Mouse (Mus musculus): ENCODE data around the gene Pigk. TPM values are rescaled to one million over a fixed set of nuclear protein-coding genes. Genes with fewer than 3 reads are reported as not detected.

Gene Pigk
- polyA plus RNA-seq, 1 experiment from 2014 or later, result 42.9 TPM

GRCm38 (mm10) chr3:152821202-152821601, 107.3 kb downstream of the Pigk start:
- no peaks in the 10 kb centered on the region for H3K9me3 ChIP-seq (ENCODE audit: control insufficient read depth, low read length)
- no peak overlapping the region for H3K4me2 ChIP-seq (ENCODE audit: low read length)
- 49% methylated on average over 14 of the region's 14 CpGs for WGBS
- no peak overlapping the region for H3K4me3 ChIP-seq (ENCODE audit: low read depth, low read length)
- ATAC-seq (replicated peaks; ENCODE audit: low FRiP score, low TSS enrichment, low read depth) (no peak), DNase-seq (ENCODE audit: low spot score) (peak; percentile 91)
- H3K36me3 ChIP-seq (ENCODE audit: control insufficient read depth, insufficient read depth, low read length), result no peaks in the 10 kb centered on the region
- H3K27ac ChIP-seq (ENCODE audit: low read depth), result no peak overlapping the region
- H3K4me1 ChIP-seq (replicated peaks; ENCODE audit: control insufficient read depth, insufficient read depth, low read length), result no peaks in the 10 kb centered on the region
- no peaks in the 10 kb centered on the region for H3K27me3 ChIP-seq (replicated peaks; ENCODE audit: control insufficient read depth, insufficient read depth, low read length)
- H3K9ac ChIP-seq (ENCODE audit: low read length), result no peak overlapping the region

- H3K4me2 ChIP-seq (ENCODE audit: low read length), result no peak overlapping the region
- DNase-seq (ENCODE audit: low spot score), result no peak
- no peak overlapping the region for H3K4me3 ChIP-seq (ENCODE audit: low read depth, low read length)
- no peaks in the 10 kb centered on the region for H3K4me1 ChIP-seq (replicated peaks; ENCODE audit: control insufficient read depth, insufficient read depth, low read length)
- H3K9ac ChIP-seq (ENCODE audit: low read length), result no peak overlapping the region
- no peak for ATAC-seq (replicated peaks; ENCODE audit: low FRiP score, low TSS enrichment, low read depth)
- no peaks in the 10 kb centered on the region for H3K9me3 ChIP-seq (ENCODE audit: control insufficient read depth, low read length)
- WGBS, result 77% methylated on average over 3 of the region's 3 CpGs
- no peak overlapping the region for H3K27ac ChIP-seq (ENCODE audit: low read depth)
- H3K36me3 ChIP-seq (ENCODE audit: control insufficient read depth, insufficient read depth, low read length), result no peaks in the 10 kb centered on the region
- H3K27me3 ChIP-seq (replicated peaks; ENCODE audit: control insufficient read depth, insufficient read depth, low read length), result no peaks in the 10 kb centered on the region
Observed at GRCm38 (mm10) chr3:152831377-152831776, 117.5 kb downstream of the Pigk start.

GRCm38 (mm10) chr3:152831974-152832373, 118.1 kb downstream of the Pigk start:
- H3K9me3 ChIP-seq (ENCODE audit: control insufficient read depth, low read length), result no peaks in the 10 kb centered on the region

GRCm38 (mm10) chr3:152832436-152832835, 118.5 kb downstream of the Pigk start:
- Histone ChIP-seq H3K4me1 (replicated peaks; ENCODE audit: control insufficient read depth, insufficient read depth, low read length) (no peaks in the 10 kb centered on the region), H3K9ac (ENCODE audit: low read length) (no peak overlapping the region), H3K36me3 (ENCODE audit: control insufficient read depth, insufficient read depth, low read length) (no peaks in the 10 kb centered on the region), H3K27me3 (replicated peaks; ENCODE audit: control insufficient read depth, insufficient read depth, low read length) (no peaks in the 10 kb centered on the region), H3K27ac (ENCODE audit: low read depth) (no peak overlapping the region), H3K4me2 (ENCODE audit: low read length) (no peak overlapping the region), H3K9me3 (ENCODE audit: control insufficient read depth, low read length) (no peaks in the 10 kb centered on the region), H3K4me3 (ENCODE audit: low read depth, low read length) (no peak overlapping the region)
- WGBS, result 85% methylated on average over 4 of the region's 4 CpGs
- ATAC-seq (replicated peaks; ENCODE audit: low FRiP score, low TSS enrichment, low read depth), result no peak
- DNase-seq (ENCODE audit: low spot score), result no peak

More at GRCm38 (mm10) chr3:152831974-152832373, 118.1 kb downstream of the Pigk start:
- Histone ChIP-seq H3K36me3 (ENCODE audit: control insufficient read depth, insufficient read depth, low read length) (no peaks in the 10 kb centered on the region), H3K4me1 (replicated peaks; ENCODE audit: control insufficient read depth, insufficient read depth, low read length) (no peaks in the 10 kb centered on the region), H3K4me2 (ENCODE audit: low read length) (no peak overlapping the region), H3K27ac (ENCODE audit: low read depth) (no peak overlapping the region), H3K4me3 (ENCODE audit: low read depth, low read length) (no peak overlapping the region), H3K9ac (ENCODE audit: low read length) (no peak overlapping the region), H3K27me3 (replicated peaks; ENCODE audit: control insufficient read depth, insufficient read depth, low read length) (no peaks in the 10 kb centered on the region)
- ATAC-seq (replicated peaks; ENCODE audit: low FRiP score, low TSS enrichment, low read depth) (no peak), DNase-seq (ENCODE audit: low spot score) (no peak)
- 85% methylated on average over 9 of the region's 9 CpGs for WGBS

- H3K4me2 ChIP-seq (ENCODE audit: low read length), result no peak overlapping the region
- H3K27ac ChIP-seq (ENCODE audit: low read depth), result no peak overlapping the region
- H3K27me3 ChIP-seq (replicated peaks; ENCODE audit: control insufficient read depth, insufficient read depth, low read length), result no peaks in the 10 kb centered on the region
- no peaks in the 10 kb centered on the region for H3K4me1 ChIP-seq (replicated peaks; ENCODE audit: control insufficient read depth, insufficient read depth, low read length)
- H3K9me3 ChIP-seq (ENCODE audit: control insufficient read depth, low read length), result no peaks in the 10 kb centered on the region
- ATAC-seq (replicated peaks; ENCODE audit: low FRiP score, low TSS enrichment, low read depth), result no peak
- DNase-seq (ENCODE audit: low spot score), result no peak
- 67% methylated on average over 2 of the region's 2 CpGs for WGBS
- H3K9ac ChIP-seq (ENCODE audit: low read length), result no peak overlapping the region
- no peak overlapping the region for H3K4me3 ChIP-seq (ENCODE audit: low read depth, low read length)
- H3K36me3 ChIP-seq (ENCODE audit: control insufficient read depth, insufficient read depth, low read length), result no peaks in the 10 kb centered on the region
Observed at GRCm38 (mm10) chr3:152837407-152837806, 123.5 kb downstream of the Pigk start.

GRCm38 (mm10) chr3:152837938-152838337, 124.0 kb downstream of the Pigk start:
- Histone ChIP-seq H3K36me3 (ENCODE audit: control insufficient read depth, insufficient read depth, low read length) (no peaks in the 10 kb centered on the region), H3K4me3 (ENCODE audit: low read depth, low read length) (no peak overlapping the region), H3K4me1 (replicated peaks; ENCODE audit: control insufficient read depth, insufficient read depth, low read length) (no peaks in the 10 kb centered on the region), H3K9me3 (ENCODE audit: control insufficient read depth, low read length) (no peaks in the 10 kb centered on the region), H3K27ac (ENCODE audit: low read depth) (no peak overlapping the region), H3K4me2 (ENCODE audit: low read length) (no peak overlapping the region), H3K27me3 (replicated peaks; ENCODE audit: control insufficient read depth, insufficient read depth, low read length) (no peaks in the 10 kb centered on the region), H3K9ac (ENCODE audit: low read length) (no peak overlapping the region)
- 84% methylated on average over 1 of the region's 1 CpGs for WGBS
- no peak for ATAC-seq (replicated peaks; ENCODE audit: low FRiP score, low TSS enrichment, low read depth)
- no peak for DNase-seq (ENCODE audit: low spot score)

- Histone ChIP-seq H3K27ac (ENCODE audit: low read depth) (no peak overlapping the region), H3K9ac (ENCODE audit: low read length) (no peak overlapping the region), H3K4me2 (ENCODE audit: low read length) (no peak overlapping the region), H3K36me3 (ENCODE audit: control insufficient read depth, insufficient read depth, low read length) (no peaks in the 10 kb centered on the region), H3K27me3 (replicated peaks; ENCODE audit: control insufficient read depth, insufficient read depth, low read length) (no peaks in the 10 kb centered on the region), H3K9me3 (ENCODE audit: control insufficient read depth, low read length) (no peaks in the 10 kb centered on the region), H3K4me3 (ENCODE audit: low read depth, low read length) (no peak overlapping the region), H3K4me1 (replicated peaks; ENCODE audit: control insufficient read depth, insufficient read depth, low read length) (no peaks in the 10 kb centered on the region)
- DNase-seq (ENCODE audit: low spot score) (no peak), ATAC-seq (replicated peaks; ENCODE audit: low FRiP score, low TSS enrichment, low read depth) (no peak)
- WGBS, result 60% methylated on average over 6 of the region's 6 CpGs
Observed at GRCm38 (mm10) chr3:152841264-152841663, 127.4 kb downstream of the Pigk start.

- no peak overlapping the region for H3K4me3 ChIP-seq (ENCODE audit: low read depth, low read length)
- no peak overlapping the region for H3K27ac ChIP-seq (ENCODE audit: low read depth)
- no peaks in the 10 kb centered on the region for H3K9me3 ChIP-seq (ENCODE audit: control insufficient read depth, low read length)
- no peak for DNase-seq (ENCODE audit: low spot score)
- H3K4me1 ChIP-seq (replicated peaks; ENCODE audit: control insufficient read depth, insufficient read depth, low read length), result no peaks in the 10 kb centered on the region
- no peak overlapping the region for H3K9ac ChIP-seq (ENCODE audit: low read length)
- no peak for ATAC-seq (replicated peaks; ENCODE audit: low FRiP score, low TSS enrichment, low read depth)
- WGBS, result 83% methylated on average over 3 of the region's 3 CpGs
- no peak overlapping the region for H3K4me2 ChIP-seq (ENCODE audit: low read length)
- H3K27me3 ChIP-seq (replicated peaks; ENCODE audit: control insufficient read depth, insufficient read depth, low read length), result no peaks in the 10 kb centered on the region
- H3K36me3 ChIP-seq (ENCODE audit: control insufficient read depth, insufficient read depth, low read length), result no peaks in the 10 kb centered on the region
Observed at GRCm38 (mm10) chr3:152842648-152843047, 128.7 kb downstream of the Pigk start.

- Histone ChIP-seq H3K4me3 (ENCODE audit: low read depth, low read length) (no peak overlapping the region), H3K27ac (ENCODE audit: low read depth) (no peak overlapping the region), H3K4me2 (ENCODE audit: low read length) (no peak overlapping the region), H3K9ac (ENCODE audit: low read length) (no peak overlapping the region), H3K27me3 (replicated peaks; ENCODE audit: control insufficient read depth, insufficient read depth, low read length) (no peaks in the 10 kb centered on the region), H3K36me3 (ENCODE audit: control insufficient read depth, insufficient read depth, low read length) (no peaks in the 10 kb centered on the region), H3K4me1 (replicated peaks; ENCODE audit: control insufficient read depth, insufficient read depth, low read length) (no peaks in the 10 kb centered on the region), H3K9me3 (ENCODE audit: control insufficient read depth, low read length) (no peaks in the 10 kb centered on the region)
- ATAC-seq (replicated peaks; ENCODE audit: low FRiP score, low TSS enrichment, low read depth) (no peak), DNase-seq (ENCODE audit: low spot score) (no peak)
Observed at GRCm38 (mm10) chr3:152843925-152844324, 130.0 kb downstream of the Pigk start.
